Mouse (Mus musculus): ENCODE results near the gene Mgst1. TPM values are rescaled to one million over a fixed set of nuclear protein-coding genes. Genes with fewer than 3 reads are reported as not detected.

The Mgst1 gene
- total RNA-seq, 1 experiment = 4.7 TPM

DNA sequence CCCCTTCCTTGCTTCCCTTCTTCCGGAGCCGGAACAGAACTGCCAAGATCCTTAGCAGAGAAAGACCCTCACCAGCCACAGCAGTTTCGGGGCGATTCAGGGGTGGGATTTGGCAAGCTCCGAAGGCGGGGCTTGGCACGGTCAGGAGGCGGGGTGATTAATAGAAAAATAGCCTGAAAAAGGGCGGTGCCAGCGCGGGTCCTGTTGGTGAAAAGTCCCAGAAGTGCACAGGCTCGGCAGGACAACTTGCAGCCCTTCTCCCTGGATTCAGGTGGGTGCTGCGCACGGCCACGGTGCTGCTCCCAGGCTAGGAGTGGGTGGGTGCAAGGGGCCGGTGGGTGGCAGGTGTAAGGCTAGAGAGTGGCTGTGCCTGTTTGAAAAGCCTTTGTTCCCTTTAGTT is 220 bp downstream of the Mgst1 start:
- TF ChIP-seq ZC3H11A (IDR thresholded peaks at IDR 0.05; ENCODE audit: borderline replicate concordance, low read depth, low read length) = no peak
- no peak for TF ChIP-seq HCFC1 (IDR thresholded peaks at IDR 0.05; ENCODE audit: borderline replicate concordance, insufficient read depth, low read length)
- TF ChIP-seq MAFK (IDR thresholded peaks at IDR 0.05; ENCODE audit: insufficient read depth, low read depth, low read length) = no peak
- TF ChIP-seq CHD2 (IDR thresholded peaks at IDR 0.05; ENCODE audit: low read depth, low read length) = no peak
- TF ChIP-seq ZNF384 (IDR thresholded peaks at IDR 0.05; ENCODE audit: low read depth, low read length) = no peak
- Histone ChIP-seq H3K9ac (ENCODE audit: insufficient read depth, low read depth, low read length, poor library complexity, severe bottlenecking) (peak overlapping the region; percentile 59), H3K9me3 (ENCODE audit: control insufficient read depth, insufficient read depth, low read depth, low read length) (no peaks in the 10 kb centered on the region), H3K4me3 (ENCODE audit: insufficient read depth in 1 of 2, low read depth in 1 of 2, low read length in 2 of 2, poor library complexity in 1 of 2, severe bottlenecking in 1 of 2) (peak overlapping the region; percentile 64 to 65), H3K36me3 (ENCODE audit: control insufficient read depth, insufficient read depth, low read length, poor library complexity, severe bottlenecking) (no peaks in the 10 kb centered on the region), H3K4me1 (ENCODE audit: control insufficient read depth in 2 of 2, insufficient read depth in 2 of 2, low read length in 2 of 2, poor library complexity in 1 of 2) (no peaks in the 10 kb centered on the region), H3K27ac (ENCODE audit: insufficient read depth, low read depth, low read length, poor library complexity, severe bottlenecking) (no peak overlapping the region)
- DNase-seq (ENCODE audit: low read depth, low spot score) = peak; percentile 38
- in situ Hi-C loops (cut with MboI; ENCODE audit: low sequenced_read_pairs in 2 of 2, unreplicated experiment in 2 of 2) = no loop called here

DNA sequence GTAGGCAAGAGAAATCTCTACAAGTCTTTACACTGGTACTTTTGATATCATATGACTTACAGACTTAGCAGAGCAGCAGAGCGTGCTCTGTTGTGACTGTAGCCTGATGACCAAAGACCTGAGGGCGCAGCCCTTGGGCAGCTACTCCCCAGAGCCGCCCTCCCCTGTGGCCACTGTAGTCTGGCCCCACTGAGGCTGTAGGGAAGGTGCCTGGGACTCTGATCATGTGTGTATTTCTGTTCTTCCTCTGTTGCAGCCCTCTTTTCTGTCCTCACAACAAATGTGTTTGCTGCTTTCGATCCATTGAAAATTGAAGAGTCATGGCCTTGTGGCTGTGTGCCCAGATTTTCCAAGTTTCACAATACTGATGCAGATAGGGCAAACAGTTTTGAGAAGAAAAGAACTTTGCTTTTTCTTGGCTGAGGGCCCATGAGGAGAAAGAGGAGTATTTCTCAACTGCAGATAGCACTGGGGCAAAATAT is 1.0 kb downstream of the Mgst1 start:
- DNase-seq (ENCODE audit: low read depth, low spot score) = no peak
- TF ChIP-seq MAFK (IDR thresholded peaks at IDR 0.05; ENCODE audit: insufficient read depth, low read depth, low read length) = no peak
- TF ChIP-seq ZNF384 (IDR thresholded peaks at IDR 0.05; ENCODE audit: low read depth, low read length) = no peak
- TF ChIP-seq ZC3H11A (IDR thresholded peaks at IDR 0.05; ENCODE audit: borderline replicate concordance, low read depth, low read length) = no peak
- TF ChIP-seq HCFC1 (IDR thresholded peaks at IDR 0.05; ENCODE audit: borderline replicate concordance, insufficient read depth, low read length) = no peak
- TF ChIP-seq CHD2 (IDR thresholded peaks at IDR 0.05; ENCODE audit: low read depth, low read length) = no peak
- Histone ChIP-seq H3K36me3 (ENCODE audit: control insufficient read depth, insufficient read depth, low read length, poor library complexity, severe bottlenecking) (no peaks in the 10 kb centered on the region), H3K4me1 (ENCODE audit: control insufficient read depth in 2 of 2, insufficient read depth in 2 of 2, low read length in 2 of 2, poor library complexity in 1 of 2) (no peaks in the 10 kb centered on the region), H3K27ac (ENCODE audit: insufficient read depth, low read depth, low read length, poor library complexity, severe bottlenecking) (no peak overlapping the region), H3K9ac (ENCODE audit: insufficient read depth, low read depth, low read length, poor library complexity, severe bottlenecking) (no peak overlapping the region), H3K9me3 (ENCODE audit: control insufficient read depth, insufficient read depth, low read depth, low read length) (no peaks in the 10 kb centered on the region), H3K4me3 (ENCODE audit: insufficient read depth in 1 of 2, low read depth in 1 of 2, low read length in 2 of 2, poor library complexity in 1 of 2, severe bottlenecking in 1 of 2) (no peak overlapping the region)
- in situ Hi-C loops (cut with MboI; ENCODE audit: low sequenced_read_pairs in 2 of 2, unreplicated experiment in 2 of 2) = no loop called here

- Histone ChIP-seq H3K36me3 (ENCODE audit: control insufficient read depth, insufficient read depth, low read length, poor library complexity, severe bottlenecking) (no peaks in the 10 kb centered on the region), H3K4me1 (ENCODE audit: control insufficient read depth in 2 of 2, insufficient read depth in 2 of 2, low read length in 2 of 2, poor library complexity in 1 of 2) (no peaks in the 10 kb centered on the region), H3K9me3 (ENCODE audit: control insufficient read depth, insufficient read depth, low read depth, low read length) (no peaks in the 10 kb centered on the region), H3K27ac (ENCODE audit: insufficient read depth, low read depth, low read length, poor library complexity, severe bottlenecking) (no peak overlapping the region), H3K4me3 (ENCODE audit: insufficient read depth in 1 of 2, low read depth in 1 of 2, low read length in 2 of 2, poor library complexity in 1 of 2, severe bottlenecking in 1 of 2) (no peak overlapping the region), H3K9ac (ENCODE audit: insufficient read depth, low read depth, low read length, poor library complexity, severe bottlenecking) (no peak overlapping the region)
- in situ Hi-C loops (cut with MboI; ENCODE audit: low sequenced_read_pairs in 2 of 2, unreplicated experiment in 2 of 2) = no loop called here
- DNase-seq (ENCODE audit: low read depth, low spot score) = no peak
- TF ChIP-seq CHD2 (IDR thresholded peaks at IDR 0.05; ENCODE audit: low read depth, low read length) (no peak), HCFC1 (IDR thresholded peaks at IDR 0.05; ENCODE audit: borderline replicate concordance, insufficient read depth, low read length) (no peak)
Measured at GRCm38 (mm10) chr6:138142604-138143003, 2.5 kb downstream of the Mgst1 start.

- Histone ChIP-seq H3K27ac (ENCODE audit: insufficient read depth, low read depth, low read length, poor library complexity, severe bottlenecking) (no peak overlapping the region), H3K4me1 (ENCODE audit: control insufficient read depth in 2 of 2, insufficient read depth in 2 of 2, low read length in 2 of 2, poor library complexity in 1 of 2) (no peaks in the 10 kb centered on the region), H3K36me3 (ENCODE audit: control insufficient read depth, insufficient read depth, low read length, poor library complexity, severe bottlenecking) (no peaks in the 10 kb centered on the region), H3K9me3 (ENCODE audit: control insufficient read depth, insufficient read depth, low read depth, low read length) (no peaks in the 10 kb centered on the region), H3K9ac (ENCODE audit: insufficient read depth, low read depth, low read length, poor library complexity, severe bottlenecking) (no peak overlapping the region), H3K4me3 (ENCODE audit: insufficient read depth in 1 of 2, low read depth in 1 of 2, low read length in 2 of 2, poor library complexity in 1 of 2, severe bottlenecking in 1 of 2) (no peak overlapping the region)
- no peak for DNase-seq (ENCODE audit: low read depth, low spot score)
- in situ Hi-C loops (cut with MboI; ENCODE audit: low sequenced_read_pairs in 2 of 2, unreplicated experiment in 2 of 2) = no loop called here
- TF ChIP-seq MAFK (IDR thresholded peaks at IDR 0.05; ENCODE audit: insufficient read depth, low read depth, low read length) (no peak), ZNF384 (IDR thresholded peaks at IDR 0.05; ENCODE audit: low read depth, low read length) (no peak)
Measured at GRCm38 (mm10) chr6:138143450-138143849, 3.3 kb downstream of the Mgst1 start.

DNA sequence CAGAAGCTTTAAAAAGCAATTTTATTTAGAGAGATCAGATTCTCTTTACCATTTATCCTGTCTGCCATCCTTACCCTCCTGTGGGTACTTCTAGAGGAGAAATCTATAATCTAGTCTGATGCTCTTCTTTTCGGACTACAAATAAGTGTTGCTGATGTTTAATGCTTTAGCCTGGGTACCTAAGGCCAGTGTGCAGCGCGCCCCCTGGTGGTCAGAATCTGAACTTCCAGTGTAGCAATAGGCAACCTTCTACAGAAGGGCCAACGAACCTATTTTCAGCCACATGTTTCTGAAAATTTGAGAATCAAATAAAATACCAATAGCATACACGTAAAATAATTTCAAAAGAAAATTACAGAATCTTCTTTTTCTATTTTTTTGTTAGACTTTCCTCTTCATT is 13.0 kb downstream of the Mgst1 start:
- in situ Hi-C loops (cut with MboI; ENCODE audit: low sequenced_read_pairs in 2 of 2, unreplicated experiment in 2 of 2) = no loop called here
- peak; percentile 51 for DNase-seq (ENCODE audit: low read depth, low spot score)
- Histone ChIP-seq H3K9me3 (ENCODE audit: control insufficient read depth, insufficient read depth, low read depth, low read length) (no peaks in the 10 kb centered on the region), H3K4me3 (ENCODE audit: insufficient read depth in 1 of 2, low read depth in 1 of 2, low read length in 2 of 2, poor library complexity in 1 of 2, severe bottlenecking in 1 of 2) (no peak overlapping the region), H3K4me1 (ENCODE audit: control insufficient read depth in 2 of 2, insufficient read depth in 2 of 2, low read length in 2 of 2, poor library complexity in 1 of 2) (no peaks in the 10 kb centered on the region), H3K36me3 (ENCODE audit: control insufficient read depth, insufficient read depth, low read length, poor library complexity, severe bottlenecking) (no peaks in the 10 kb centered on the region), H3K9ac (ENCODE audit: insufficient read depth, low read depth, low read length, poor library complexity, severe bottlenecking) (no peak overlapping the region), H3K27ac (ENCODE audit: insufficient read depth, low read depth, low read length, poor library complexity, severe bottlenecking) (no peak overlapping the region)
- TF ChIP-seq MAFK (IDR thresholded peaks at IDR 0.05; ENCODE audit: insufficient read depth, low read depth, low read length) (no peak), ZC3H11A (IDR thresholded peaks at IDR 0.05; ENCODE audit: borderline replicate concordance, low read depth, low read length) (no peak), CHD2 (IDR thresholded peaks at IDR 0.05; ENCODE audit: low read depth, low read length) (no peak), HCFC1 (IDR thresholded peaks at IDR 0.05; ENCODE audit: borderline replicate concordance, insufficient read depth, low read length) (no peak)

All from ES-E14 (cell line).